Mouse (Mus musculus): ENCODE data around the gene Lrrc23. TPM values are rescaled to one million over a fixed set of nuclear protein-coding genes. Genes with fewer than 3 reads are reported as not detected.
A peak's percentile ranks its signal among the peaks of the same experiment; 100 is the strongest.

Gene Lrrc23
- polyA plus RNA-seq, 1 experiment = 0.41 TPM

DNA sequence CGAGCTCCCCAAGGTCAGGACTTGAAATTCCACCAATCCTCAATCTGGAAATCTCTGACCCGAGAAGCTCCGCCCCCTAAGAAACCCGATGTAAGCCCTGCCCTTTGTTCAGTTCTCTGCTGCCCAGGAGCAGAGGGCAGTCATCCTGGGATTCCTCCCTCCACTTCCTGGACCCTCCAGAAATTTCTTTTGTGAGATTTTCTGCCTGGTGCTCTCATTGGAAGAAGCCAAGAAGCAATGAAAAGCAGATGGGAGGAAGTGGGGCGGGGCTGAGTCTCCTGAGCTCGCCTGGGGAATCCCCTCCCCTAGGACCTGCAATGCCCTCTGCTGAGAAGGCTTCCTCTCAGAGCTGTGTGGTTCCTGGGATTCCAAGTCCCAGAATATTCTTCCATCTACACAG, 2.9 kb upstream of the Lrrc23 start:
- Histone ChIP-seq H3K4me1 (ENCODE audit: control insufficient read depth, insufficient read depth, insufficient read length, low read length) (peaks cover 6% of the 10 kb centered on the region; the same call in 1 of the 2 replicates), H3K36me3 (ENCODE audit: control insufficient read depth, insufficient read depth, low read length) (no peaks in the 10 kb centered on the region), H3K27me3 (ENCODE audit: control insufficient read depth, insufficient read depth, low read length) (no peaks in the 10 kb centered on the region; the same call in 1 of the 2 replicates), H3K4me3 (ENCODE audit: low read depth, low read length) (peak overlapping the region; percentile 55), H3K27ac (ENCODE audit: insufficient read depth, low read depth, low read length) (no peak overlapping the region)
- WGBS = 13% methylated on average over 6 of the region's 6 CpGs
- TF ChIP-seq CTCF (IDR thresholded peaks at IDR 0.05; ENCODE audit: extremely low read depth, insufficient read length, insufficient replicate concordance, low read depth, low read length) (no peak), POLR2A (IDR thresholded peaks at IDR 0.05; ENCODE audit: low read depth, low read length) (no peak)

DNA sequence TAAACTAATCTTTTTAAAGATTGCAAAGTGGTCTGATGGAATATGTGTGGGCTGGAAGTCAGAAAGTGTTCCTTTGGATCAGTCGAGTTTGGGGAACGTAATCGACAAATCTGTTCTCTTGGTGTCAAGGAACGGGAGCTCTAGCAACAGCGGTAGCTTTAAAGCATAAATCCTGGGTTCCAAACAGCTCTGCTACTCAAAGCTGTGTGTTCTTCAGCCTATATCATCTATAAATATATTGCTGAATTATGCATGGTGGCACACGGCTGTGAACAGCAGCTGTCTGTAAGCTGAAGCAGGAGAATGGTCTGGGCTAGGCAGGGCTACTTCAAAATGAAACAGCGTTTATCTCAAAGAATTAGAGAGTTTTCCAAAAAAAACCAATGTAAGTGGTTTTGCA, 1.4 kb upstream of the Lrrc23 start:
- 84% methylated on average over 7 of the region's 7 CpGs for WGBS
- Histone ChIP-seq H3K27me3 (ENCODE audit: control insufficient read depth, insufficient read depth, low read length) (no peaks in the 10 kb centered on the region; the same call in 1 of the 2 replicates), H3K4me3 (ENCODE audit: low read depth, low read length) (no peak overlapping the region), H3K36me3 (ENCODE audit: control insufficient read depth, insufficient read depth, low read length) (no peaks in the 10 kb centered on the region), H3K27ac (ENCODE audit: insufficient read depth, low read depth, low read length) (no peak overlapping the region), H3K4me1 (ENCODE audit: control insufficient read depth, insufficient read depth, insufficient read length, low read length) (peaks cover 6% of the 10 kb centered on the region; the same call in 1 of the 2 replicates)
- TF ChIP-seq POLR2A (IDR thresholded peaks at IDR 0.05; ENCODE audit: low read depth, low read length) (no peak), CTCF (IDR thresholded peaks at IDR 0.05; ENCODE audit: extremely low read depth, insufficient read length, insufficient replicate concordance, low read depth, low read length) (no peak)

DNA sequence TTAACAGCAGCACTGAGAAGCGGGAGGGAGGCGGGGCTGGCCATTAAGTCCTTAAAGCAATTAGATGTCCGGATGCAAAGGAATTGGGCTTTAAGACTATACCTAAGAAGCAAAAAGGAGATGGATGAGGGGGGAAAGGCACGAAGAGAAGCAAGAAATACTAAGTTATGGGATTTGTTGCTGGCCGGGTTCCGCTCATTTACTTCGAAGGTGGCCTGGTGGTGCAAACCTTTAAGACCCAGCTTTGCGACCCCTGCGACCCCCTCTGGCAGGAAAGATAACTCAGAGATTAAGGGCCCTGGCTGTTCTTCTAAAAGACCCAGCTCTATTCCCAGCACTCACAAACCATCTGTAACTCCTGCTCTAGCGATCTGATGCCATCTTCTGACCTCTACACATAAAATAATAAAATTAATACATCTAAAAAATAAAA, 473 bp upstream of the Lrrc23 start:
- TF ChIP-seq CTCF (IDR thresholded peaks at IDR 0.05; ENCODE audit: extremely low read depth, insufficient read length, insufficient replicate concordance, low read depth, low read length) (no peak), POLR2A (IDR thresholded peaks at IDR 0.05; ENCODE audit: low read depth, low read length) (no peak)
- Histone ChIP-seq H3K4me3 (ENCODE audit: low read depth, low read length) (peak overlapping the region; percentile 55), H3K27ac (ENCODE audit: insufficient read depth, low read depth, low read length) (no peak overlapping the region), H3K4me1 (ENCODE audit: control insufficient read depth, insufficient read depth, insufficient read length, low read length) (peaks cover 6% of the 10 kb centered on the region; the same call in 1 of the 2 replicates), H3K36me3 (ENCODE audit: control insufficient read depth, insufficient read depth, low read length) (no peaks in the 10 kb centered on the region), H3K27me3 (ENCODE audit: control insufficient read depth, insufficient read depth, low read length) (no peaks in the 10 kb centered on the region; the same call in 1 of the 2 replicates)
- 16% methylated on average over 10 of the region's 10 CpGs for WGBS

DNA sequence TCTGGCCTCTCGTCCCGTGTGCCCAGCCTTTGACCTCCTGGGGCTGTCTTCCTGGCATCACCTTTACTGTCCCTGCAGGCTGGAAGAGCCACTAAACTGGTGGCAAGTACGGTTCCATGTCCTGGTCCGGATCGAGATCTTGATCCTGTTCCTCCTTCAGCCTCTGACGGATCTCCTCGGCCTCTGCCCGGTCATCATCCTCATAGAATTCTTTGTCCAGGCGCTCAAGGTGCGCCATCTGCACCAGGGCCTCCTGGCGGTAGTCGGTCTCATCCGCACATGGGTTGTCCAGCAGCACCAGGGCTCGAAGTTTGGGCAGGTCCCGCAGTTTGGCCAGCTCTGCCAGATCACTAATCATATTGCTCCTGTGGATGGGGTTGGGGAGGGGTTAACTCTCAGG, 9.0 kb downstream of the Lrrc23 start:
- TF ChIP-seq CTCF (IDR thresholded peaks at IDR 0.05; ENCODE audit: extremely low read depth, insufficient read length, insufficient replicate concordance, low read depth, low read length) (no peak), POLR2A (IDR thresholded peaks at IDR 0.05; ENCODE audit: low read depth, low read length) (no peak)
- peaks cover 13% of the 10 kb centered on the region for H3K27me3 ChIP-seq (ENCODE audit: control insufficient read depth, insufficient read depth, low read length)
- 92% methylated on average over 15 of the region's 15 CpGs for WGBS
- no peaks in the 10 kb centered on the region for H3K36me3 ChIP-seq (ENCODE audit: control insufficient read depth, insufficient read depth, low read length)
- H3K4me1 ChIP-seq (ENCODE audit: control insufficient read depth, insufficient read depth, insufficient read length, low read length) = 0 out of 2 replicates have a peak, but pooled peaks cover 3% of the 10 kb centered on the region
- H3K27ac ChIP-seq (ENCODE audit: insufficient read depth, low read depth, low read length) = no peak overlapping the region
- H3K4me3 ChIP-seq (ENCODE audit: low read depth, low read length) = no peak overlapping the region

DNA sequence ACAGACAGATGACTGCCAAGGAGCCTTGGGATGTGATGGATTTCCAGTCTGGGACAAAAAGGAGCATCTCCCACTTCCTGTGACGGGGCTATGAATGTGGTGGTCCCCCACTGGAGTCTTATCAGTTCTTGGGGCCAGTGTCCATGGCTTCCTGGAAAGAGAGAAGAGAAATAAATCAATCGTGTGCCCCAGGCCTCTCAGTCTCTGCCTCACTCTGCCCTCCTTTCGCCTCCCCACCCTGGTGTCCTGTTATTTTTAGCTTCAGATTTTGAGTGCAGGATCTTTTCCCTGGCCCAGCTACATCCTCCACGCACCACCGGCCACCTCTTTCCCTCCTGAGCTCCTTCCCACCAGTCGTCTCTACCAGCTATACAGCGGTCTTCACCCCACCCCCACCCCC, 9.5 kb downstream of the Lrrc23 start:
- Histone ChIP-seq H3K27ac (ENCODE audit: insufficient read depth, low read depth, low read length) (no peak overlapping the region), H3K27me3 (ENCODE audit: control insufficient read depth, insufficient read depth, low read length) (peaks cover 13% of the 10 kb centered on the region), H3K4me3 (ENCODE audit: low read depth, low read length) (no peak overlapping the region), H3K4me1 (ENCODE audit: control insufficient read depth, insufficient read depth, insufficient read length, low read length) (0 out of 2 replicates have a peak, but pooled peaks cover 3% of the 10 kb centered on the region), H3K36me3 (ENCODE audit: control insufficient read depth, insufficient read depth, low read length) (no peaks in the 10 kb centered on the region)
- TF ChIP-seq CTCF (IDR thresholded peaks at IDR 0.05; ENCODE audit: extremely low read depth, insufficient read length, insufficient replicate concordance, low read depth, low read length) = no peak
- no peak for TF ChIP-seq POLR2A (IDR thresholded peaks at IDR 0.05; ENCODE audit: low read depth, low read length)
- WGBS = 83% methylated on average over 7 of the region's 7 CpGs

DNA sequence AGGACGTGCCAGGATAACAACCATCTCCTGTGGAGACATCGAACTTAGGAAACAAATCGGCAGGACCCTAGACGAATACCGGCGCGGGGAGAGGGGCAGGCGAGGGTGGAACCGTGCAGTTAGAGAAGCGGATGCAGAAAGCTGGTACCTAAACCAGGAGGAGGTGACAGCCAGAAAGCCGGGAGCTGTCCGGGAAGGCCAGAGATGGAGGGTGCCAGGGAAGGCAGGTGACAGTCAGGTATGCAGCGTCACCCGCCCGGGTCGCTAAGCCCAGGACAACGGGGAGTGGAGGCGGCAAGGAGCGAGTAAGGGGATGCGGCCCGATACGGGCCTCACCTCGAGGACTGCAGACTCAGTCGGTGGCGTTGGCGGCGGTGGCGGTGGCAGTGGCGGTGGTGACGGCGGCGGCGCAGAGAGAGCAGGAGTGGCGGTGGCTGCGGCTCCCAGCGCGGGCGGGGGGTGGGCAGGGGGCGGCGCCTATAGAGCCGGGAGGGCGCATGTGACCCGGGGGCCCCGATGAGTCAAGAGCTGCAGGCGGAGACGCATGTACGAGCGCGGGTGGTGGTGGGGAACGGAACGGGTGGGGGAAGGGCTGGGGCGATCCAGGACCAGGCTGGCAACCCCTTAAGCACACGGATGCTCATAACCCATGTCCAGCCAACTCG, 10.3 kb downstream of the Lrrc23 start, which contains the start of gene Eno2:
TSS of gene Eno2 (minus strand) at position 573 of the 665 bp plus-strand sequence.
- Histone ChIP-seq H3K4me1 (ENCODE audit: control insufficient read depth, insufficient read depth, insufficient read length, low read length) (0 out of 2 replicates have a peak, but pooled peaks cover 3% of the 10 kb centered on the region), H3K27me3 (ENCODE audit: control insufficient read depth, insufficient read depth, low read length) (peaks cover 13% of the 10 kb centered on the region), H3K36me3 (ENCODE audit: control insufficient read depth, insufficient read depth, low read length) (no peaks in the 10 kb centered on the region), H3K27ac (ENCODE audit: insufficient read depth, low read depth, low read length) (no peak within 1 kb of the TSS), H3K4me3 (ENCODE audit: low read depth, low read length) (peak within 1 kb of the TSS; percentile 68)
- no peak for TF ChIP-seq CTCF (IDR thresholded peaks at IDR 0.05; ENCODE audit: extremely low read depth, insufficient read length, insufficient replicate concordance, low read depth, low read length)
- TF ChIP-seq POLR2A (IDR thresholded peaks at IDR 0.05; ENCODE audit: low read depth, low read length) = no peak
- WGBS = 1% methylated on average over 53 of the region's 54 CpGs

DNA sequence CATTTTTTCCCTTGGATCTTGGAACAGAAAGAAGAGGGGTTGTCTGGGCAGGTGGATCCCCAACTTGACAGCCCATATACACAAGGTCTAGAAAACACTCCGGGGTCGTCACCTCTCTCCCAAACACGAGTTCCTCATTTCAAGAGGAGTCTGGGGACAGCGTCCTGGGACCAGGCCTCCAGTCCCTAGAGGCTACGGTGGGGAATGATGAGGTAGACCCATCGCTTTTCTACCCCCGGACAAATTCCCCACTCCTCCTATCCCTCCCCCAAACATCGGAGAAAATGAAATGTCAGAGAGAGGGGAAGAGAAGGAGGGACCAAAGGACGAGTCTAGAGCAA, 10.9 kb downstream of the Lrrc23 start:
- TF ChIP-seq POLR2A (IDR thresholded peaks at IDR 0.05; ENCODE audit: low read depth, low read length) (no peak), CTCF (IDR thresholded peaks at IDR 0.05; ENCODE audit: extremely low read depth, insufficient read length, insufficient replicate concordance, low read depth, low read length) (no peak)
- Histone ChIP-seq H3K36me3 (ENCODE audit: control insufficient read depth, insufficient read depth, low read length) (no peaks in the 10 kb centered on the region), H3K27ac (ENCODE audit: insufficient read depth, low read depth, low read length) (no peak overlapping the region), H3K27me3 (ENCODE audit: control insufficient read depth, insufficient read depth, low read length) (peaks cover 13% of the 10 kb centered on the region), H3K4me1 (ENCODE audit: control insufficient read depth, insufficient read depth, insufficient read length, low read length) (0 out of 2 replicates have a peak, but pooled peaks cover 3% of the 10 kb centered on the region), H3K4me3 (ENCODE audit: low read depth, low read length) (peak overlapping the region; percentile 68)
- WGBS = 19% methylated on average over 9 of the region's 9 CpGs
